Mouse (Mus musculus) forebrain, embryonic 10.5 days (tissue): ENCODE measurements at regions not wholly inside any gene's neighbourhood (a gene's known extent, or its start where the extent isn't known, plus 50 kb on each side); places are given as distances from the start of the nearest gene placed in this dataset.

Experiments used
- DNase-seq: peaks from one replicate; pipeline ENCODE4 v3.0.0-alpha.2; 2017; ENCODE audit warnings: low spot score; ENCODE audit errors: extremely low spot score
- H3K27ac ChIP-seq: fragments of 300-500 bp; sonication (generic); 2 replicates; pipeline ENCODE4 v1.5.1; 2016; ENCODE audit warnings: mild to moderate bottlenecking
- H3K27me3 ChIP-seq: fragments of 300-500 bp; sonication (generic); 2 replicates; pipeline ENCODE4 v1.6.1; 2016; ENCODE audit warnings: mild to moderate bottlenecking; ENCODE audit not compliant: poor library complexity, severe bottlenecking
- H3K36me3 ChIP-seq: fragments of 300-500 bp; sonication (generic); replicated peaks from 2 replicates; pipeline ENCODE4 v1.6.1; 2016; ENCODE audit warnings: mild to moderate bottlenecking, moderate library complexity
- H3K4me1 ChIP-seq: fragments of 300-500 bp; sonication (generic); 2 replicates; pipeline ENCODE4 v1.6.1; 2016
- H3K4me3 ChIP-seq: fragments of 300-500 bp; sonication (generic); 2 replicates; pipeline ENCODE4 v1.5.1; 2016; ENCODE audit warnings: mild to moderate bottlenecking, moderate library complexity
- H3K9me3 ChIP-seq: fragments of 300-500 bp; sonication (generic); 2 replicates; pipeline ENCODE4 v1.6.1; 2016; ENCODE audit warnings: mild to moderate bottlenecking, moderate library complexity
- WGBS: fragments of 180-500 bp; shearing (Covaris S2); methylation state at CpG from one replicate; pipeline ENCODE4 v1.1.7; 2016; 5-methylcytosine and 5-hydroxymethylcytosine counted together

DNA sequence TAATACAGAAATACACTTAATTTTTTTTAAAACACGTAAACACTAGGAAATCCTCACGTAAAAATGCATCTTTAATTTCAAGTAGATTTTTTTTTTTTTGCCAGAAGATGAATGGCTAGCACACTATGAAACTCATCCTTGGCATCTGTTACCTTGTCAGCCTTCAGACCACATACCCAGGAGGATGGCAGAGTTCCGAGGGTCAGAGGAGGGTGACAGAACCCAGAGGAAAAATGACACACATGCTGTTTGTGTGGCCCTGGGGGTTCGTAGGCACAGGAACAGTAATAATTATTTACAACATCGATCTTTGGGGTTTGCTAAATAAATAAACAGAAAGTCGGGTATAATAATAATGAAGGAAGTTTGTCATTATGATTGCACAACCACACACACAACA, 945.3 kb downstream of the Robo2 start:
- WGBS, result 92% methylated on average over 6 of the region's 6 CpGs
- H3K9me3 ChIP-seq, result no peaks in the 10 kb centered on the region
- H3K27me3 ChIP-seq, result no peaks in the 10 kb centered on the region
- no peak overlapping the region for H3K27ac ChIP-seq
- H3K4me1 ChIP-seq, result no peaks in the 10 kb centered on the region
- no peak overlapping the region for H3K4me3 ChIP-seq
- no peak for DNase-seq
- no peaks in the 10 kb centered on the region for H3K36me3 ChIP-seq

DNA sequence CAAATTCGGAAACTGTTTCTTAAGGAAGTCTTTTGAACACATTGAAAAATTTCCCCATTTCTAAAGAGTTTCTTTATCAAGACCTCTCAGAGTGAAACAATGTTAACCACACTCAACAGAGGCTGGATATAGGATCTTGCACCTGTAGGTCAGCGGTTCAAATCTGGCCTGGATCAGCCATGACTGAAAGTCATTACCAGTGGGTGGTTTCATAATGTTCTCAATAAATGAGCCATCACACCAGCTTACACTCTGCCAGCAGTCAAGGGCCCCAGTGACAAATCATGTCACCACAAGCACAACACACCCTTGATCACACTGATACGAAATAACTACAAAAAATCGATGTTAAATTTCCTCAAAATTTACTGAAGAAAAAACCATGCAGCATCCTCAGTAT, 949.1 kb downstream of the Robo2 start:
- DNase-seq, result no peak
- 94% methylated on average over 4 of the region's 4 CpGs for WGBS

DNA sequence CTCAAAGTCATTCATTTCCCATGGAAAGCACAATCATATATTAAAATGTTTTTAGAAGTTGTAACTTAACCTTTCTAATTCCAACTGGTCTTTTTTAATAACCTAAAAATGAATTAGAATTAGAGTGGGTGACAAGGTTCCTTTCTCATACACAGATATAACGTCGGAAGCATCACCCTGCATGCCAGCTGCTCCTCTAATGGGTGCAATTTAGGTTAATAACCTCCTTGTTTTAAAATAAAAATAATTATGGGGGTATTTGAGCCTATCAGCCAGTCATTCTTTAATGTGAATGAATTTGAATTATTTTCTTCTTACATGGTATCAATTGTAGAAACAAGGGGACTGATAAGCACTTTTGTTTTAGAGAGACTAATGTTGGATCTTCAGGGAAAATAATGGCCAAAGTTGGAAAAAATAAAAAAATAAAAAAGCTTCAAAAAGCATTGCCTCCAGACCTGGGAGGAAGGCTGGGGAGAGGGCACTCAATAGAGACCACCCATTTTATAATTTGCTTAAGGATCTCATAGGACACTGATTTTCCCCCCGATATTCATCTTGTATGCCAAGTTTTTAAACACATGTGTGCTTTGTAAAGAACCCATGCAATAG, 960.9 kb downstream of the Robo2 start:
- Histone ChIP-seq H3K27me3 (no peaks in the 10 kb centered on the region), H3K9me3 (no peaks in the 10 kb centered on the region), H3K36me3 (no peaks in the 10 kb centered on the region), H3K27ac (no peak overlapping the region), H3K4me1 (no peaks in the 10 kb centered on the region), H3K4me3 (no peak overlapping the region)
- 95% methylated on average over 3 of the region's 3 CpGs for WGBS
- no peak for DNase-seq

More for the DNA sequence above, 949.1 kb downstream of the Robo2 start:
- H3K4me1 ChIP-seq, result no peaks in the 10 kb centered on the region
- no peaks in the 10 kb centered on the region for H3K27me3 ChIP-seq
- no peak overlapping the region for H3K27ac ChIP-seq
- H3K4me3 ChIP-seq, result no peak overlapping the region
- H3K9me3 ChIP-seq, result no peaks in the 10 kb centered on the region
- no peaks in the 10 kb centered on the region for H3K36me3 ChIP-seq

DNA sequence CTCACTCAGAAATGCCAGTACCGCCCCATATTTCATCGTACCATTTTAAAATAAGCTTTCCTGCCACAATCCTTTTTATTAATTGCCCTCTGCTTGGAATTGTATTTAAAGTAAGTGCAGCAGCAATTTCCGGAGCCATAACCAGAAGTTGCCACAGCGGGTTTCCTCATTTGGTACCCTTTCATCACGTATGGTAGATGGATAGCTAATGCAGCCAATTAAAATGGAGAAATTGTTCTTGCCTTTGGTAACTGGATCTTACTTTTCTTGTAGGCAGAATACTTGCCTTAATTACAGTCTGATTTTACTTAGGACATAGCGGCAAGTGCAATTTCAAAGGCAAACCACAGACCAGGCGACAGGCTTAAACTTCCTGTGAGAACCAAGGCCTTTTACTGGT, 961.8 kb downstream of the Robo2 start:
- no peaks in the 10 kb centered on the region for H3K27me3 ChIP-seq
- H3K36me3 ChIP-seq, result no peaks in the 10 kb centered on the region
- DNase-seq, result no peak
- H3K9me3 ChIP-seq, result no peaks in the 10 kb centered on the region
- no peak overlapping the region for H3K27ac ChIP-seq
- 91% methylated on average over 7 of the region's 7 CpGs for WGBS
- H3K4me1 ChIP-seq, result no peaks in the 10 kb centered on the region
- no peak overlapping the region for H3K4me3 ChIP-seq

DNA sequence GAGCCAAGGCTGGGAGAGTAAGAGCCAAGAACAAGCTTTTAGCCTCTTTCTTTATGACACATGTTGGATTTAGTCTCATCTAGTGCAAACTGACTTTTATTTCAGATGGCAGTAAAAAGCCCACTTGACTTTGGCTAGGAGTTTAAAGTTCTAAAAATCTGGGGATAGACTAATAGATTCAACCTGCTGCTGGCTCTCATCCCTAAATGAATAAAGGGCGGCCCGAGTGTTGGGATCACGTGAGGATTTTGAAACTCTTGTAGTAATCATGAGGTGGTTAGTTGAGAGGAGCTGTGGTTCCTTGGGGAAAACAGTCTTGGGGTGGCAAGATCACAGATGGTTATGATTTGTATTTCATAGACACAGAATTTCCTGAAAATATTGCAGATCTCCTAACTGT, 975.9 kb downstream of the Robo2 start:
- no peaks in the 10 kb centered on the region for H3K4me1 ChIP-seq
- no peaks in the 10 kb centered on the region for H3K27me3 ChIP-seq
- WGBS, result 90% methylated on average over 3 of the region's 3 CpGs

DNA sequence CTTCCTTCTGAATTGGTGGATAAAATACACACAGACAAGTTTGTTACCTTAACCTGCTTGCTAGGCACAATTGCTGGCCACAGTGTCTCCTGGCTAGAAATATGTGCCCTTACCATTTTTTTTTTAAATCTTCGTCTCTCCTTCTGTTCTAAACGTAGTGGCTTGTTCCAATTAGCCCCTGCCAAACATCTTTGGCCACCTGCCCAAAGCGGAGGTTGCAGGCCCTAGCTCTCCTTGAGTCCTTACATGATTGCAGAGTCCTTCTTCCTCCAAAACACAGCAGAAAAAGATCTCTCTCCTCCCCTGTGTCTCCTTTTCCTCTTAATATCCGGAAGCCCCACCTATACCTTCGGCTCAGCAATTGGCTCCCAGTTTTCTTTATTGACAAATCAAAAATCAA, 986.8 kb downstream of the Robo2 start:
- Histone ChIP-seq H3K4me1 (no peaks in the 10 kb centered on the region), H3K4me3 (no peak overlapping the region), H3K36me3 (no peaks in the 10 kb centered on the region), H3K27me3 (no peaks in the 10 kb centered on the region), H3K27ac (no peak overlapping the region), H3K9me3 (no peaks in the 10 kb centered on the region)
- no peak for DNase-seq
- WGBS, result 88% methylated on average over 5 of the region's 5 CpGs

More for the DNA sequence above, 975.9 kb downstream of the Robo2 start:
- no peak overlapping the region for H3K4me3 ChIP-seq
- H3K36me3 ChIP-seq, result no peaks in the 10 kb centered on the region
- H3K27ac ChIP-seq, result no peak overlapping the region
- DNase-seq, result no peak
- no peaks in the 10 kb centered on the region for H3K9me3 ChIP-seq

DNA sequence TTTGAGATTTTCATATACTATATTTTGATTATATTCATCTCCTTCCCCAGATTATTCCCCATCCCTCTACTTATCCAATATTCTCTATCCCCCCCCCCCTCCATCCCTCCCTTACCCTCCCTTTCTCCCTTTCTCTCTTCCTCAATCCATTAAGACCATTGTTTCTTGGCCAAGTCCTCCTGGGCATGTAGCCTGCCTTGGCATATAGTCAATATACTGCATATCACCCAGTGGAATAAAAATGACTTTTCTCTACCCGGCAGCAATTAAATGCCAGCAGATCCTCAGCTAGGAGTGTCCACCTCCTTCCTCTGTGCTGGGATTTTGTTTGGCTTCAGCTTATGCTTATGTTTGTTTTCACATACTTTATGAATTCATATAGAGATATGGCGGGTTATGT, 987.3 kb downstream of the Robo2 start:
- Histone ChIP-seq H3K36me3 (no peaks in the 10 kb centered on the region), H3K4me3 (no peak overlapping the region), H3K27me3 (no peaks in the 10 kb centered on the region), H3K9me3 (no peaks in the 10 kb centered on the region), H3K4me1 (no peaks in the 10 kb centered on the region), H3K27ac (no peak overlapping the region)
- 91% methylated on average over 2 of the region's 2 CpGs for WGBS
- no peak for DNase-seq

DNA sequence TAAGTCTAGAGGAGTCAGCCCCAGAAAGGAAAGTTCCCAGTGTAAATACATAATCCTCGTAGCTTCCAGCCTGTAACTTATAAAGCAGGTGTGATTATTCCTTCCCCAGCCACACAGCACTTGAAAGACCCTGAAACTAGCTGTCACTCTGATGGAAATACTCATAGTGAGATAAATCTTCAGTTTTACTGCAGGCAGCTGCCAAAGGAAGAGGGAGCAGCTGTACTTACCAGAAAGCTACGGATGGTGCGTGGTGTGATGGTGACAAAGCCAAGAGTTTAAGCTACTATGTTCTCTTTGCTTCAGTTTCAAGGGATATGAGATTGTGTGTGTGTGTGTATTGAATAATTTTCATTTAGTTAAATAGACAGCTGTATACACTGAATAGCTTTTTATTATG, 1007.1 kb downstream of the Robo2 start:
- 70% methylated on average over 3 of the region's 3 CpGs for WGBS
- no peak for DNase-seq

DNA sequence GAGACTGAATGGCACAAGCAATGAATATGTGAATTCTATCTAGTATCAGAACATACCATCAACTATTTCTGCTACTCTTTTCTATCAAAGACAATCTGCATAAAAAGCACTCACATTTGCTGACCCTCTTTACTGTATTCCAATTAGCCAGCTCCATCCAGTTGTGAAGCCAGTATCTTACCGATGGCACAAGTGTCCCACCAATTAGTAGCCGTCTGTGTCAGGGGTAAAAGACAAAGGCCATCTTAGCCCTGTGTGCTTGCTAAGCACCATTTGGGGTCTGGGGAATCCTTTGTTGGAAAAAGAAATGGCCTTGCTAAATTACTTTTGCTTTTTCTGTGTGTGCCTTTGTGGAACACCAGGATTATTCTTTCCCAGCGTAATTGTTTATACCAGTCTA, 1007.5 kb downstream of the Robo2 start:
- DNase-seq, result no peak
- no peak overlapping the region for H3K27ac ChIP-seq
- H3K27me3 ChIP-seq, result no peaks in the 10 kb centered on the region
- no peaks in the 10 kb centered on the region for H3K36me3 ChIP-seq
- no peaks in the 10 kb centered on the region for H3K9me3 ChIP-seq
- H3K4me3 ChIP-seq, result no peak overlapping the region
- H3K4me1 ChIP-seq, result peaks cover 7% of the 10 kb centered on the region
- WGBS, result 45% methylated on average over 3 of the region's 3 CpGs

More for the DNA sequence above, 1007.1 kb downstream of the Robo2 start:
- no peak overlapping the region for H3K4me3 ChIP-seq
- peaks cover 7% of the 10 kb centered on the region for H3K4me1 ChIP-seq
- no peak overlapping the region for H3K27ac ChIP-seq
- no peaks in the 10 kb centered on the region for H3K9me3 ChIP-seq
- no peaks in the 10 kb centered on the region for H3K36me3 ChIP-seq
- no peaks in the 10 kb centered on the region for H3K27me3 ChIP-seq

DNA sequence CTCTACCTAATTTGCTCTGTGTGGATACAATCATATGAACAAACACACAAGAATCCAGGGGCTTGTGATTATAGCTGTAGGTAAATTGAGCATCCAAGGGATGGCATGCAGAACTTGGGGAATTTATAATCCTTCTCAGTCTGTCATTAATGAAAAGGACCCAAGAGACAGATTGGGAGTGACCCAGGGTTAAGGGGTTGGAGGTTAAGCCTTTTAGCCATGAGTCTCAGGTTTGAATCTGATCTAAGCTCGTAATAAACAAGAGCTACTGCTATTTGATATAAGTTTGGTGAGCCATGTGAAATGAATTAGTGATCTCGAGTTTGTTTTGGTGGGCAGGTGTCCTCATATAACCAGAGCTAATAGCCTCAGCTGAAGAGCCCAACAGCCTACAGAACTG, 1032.6 kb downstream of the Robo2 start:
- no peaks in the 10 kb centered on the region for H3K4me1 ChIP-seq
- H3K27me3 ChIP-seq, result no peaks in the 10 kb centered on the region
- H3K9me3 ChIP-seq, result no peaks in the 10 kb centered on the region
- H3K4me3 ChIP-seq, result no peak overlapping the region
- 54% methylated on average over 2 of the region's 2 CpGs for WGBS
- no peak for DNase-seq
- H3K36me3 ChIP-seq, result no peaks in the 10 kb centered on the region
- no peak overlapping the region for H3K27ac ChIP-seq

DNA sequence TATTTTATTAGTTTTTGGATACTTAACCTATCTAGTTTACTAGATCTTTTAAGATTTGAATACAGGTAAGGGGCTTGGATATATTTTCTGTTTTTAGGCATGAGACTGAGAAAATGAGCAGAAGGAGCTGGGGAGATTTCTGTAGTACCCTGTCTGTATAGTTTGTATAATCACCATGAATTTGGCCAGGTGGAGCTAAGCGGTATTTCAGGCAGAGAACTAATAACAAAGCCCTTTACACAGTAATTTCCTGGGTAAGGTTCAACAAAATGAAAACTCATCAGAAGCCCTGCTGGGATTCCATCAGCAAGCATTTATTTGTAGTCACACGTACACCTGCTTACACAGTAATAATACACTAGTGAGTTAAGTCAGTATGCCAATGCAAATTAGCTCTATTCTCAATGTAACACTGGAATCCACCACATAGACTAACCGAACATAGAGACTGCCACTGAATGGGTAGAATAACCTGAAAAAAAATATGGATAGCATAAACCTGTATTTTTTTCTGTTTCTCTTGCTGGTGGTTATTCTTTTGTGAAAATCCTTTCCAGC, 1036.9 kb downstream of the Robo2 start:
- Histone ChIP-seq H3K27ac (no peak overlapping the region), H3K36me3 (no peaks in the 10 kb centered on the region), H3K27me3 (no peaks in the 10 kb centered on the region), H3K4me1 (no peaks in the 10 kb centered on the region), H3K4me3 (no peak overlapping the region), H3K9me3 (no peaks in the 10 kb centered on the region)
- no peak for DNase-seq
- WGBS, result 80% methylated on average over 3 of the region's 3 CpGs

DNA sequence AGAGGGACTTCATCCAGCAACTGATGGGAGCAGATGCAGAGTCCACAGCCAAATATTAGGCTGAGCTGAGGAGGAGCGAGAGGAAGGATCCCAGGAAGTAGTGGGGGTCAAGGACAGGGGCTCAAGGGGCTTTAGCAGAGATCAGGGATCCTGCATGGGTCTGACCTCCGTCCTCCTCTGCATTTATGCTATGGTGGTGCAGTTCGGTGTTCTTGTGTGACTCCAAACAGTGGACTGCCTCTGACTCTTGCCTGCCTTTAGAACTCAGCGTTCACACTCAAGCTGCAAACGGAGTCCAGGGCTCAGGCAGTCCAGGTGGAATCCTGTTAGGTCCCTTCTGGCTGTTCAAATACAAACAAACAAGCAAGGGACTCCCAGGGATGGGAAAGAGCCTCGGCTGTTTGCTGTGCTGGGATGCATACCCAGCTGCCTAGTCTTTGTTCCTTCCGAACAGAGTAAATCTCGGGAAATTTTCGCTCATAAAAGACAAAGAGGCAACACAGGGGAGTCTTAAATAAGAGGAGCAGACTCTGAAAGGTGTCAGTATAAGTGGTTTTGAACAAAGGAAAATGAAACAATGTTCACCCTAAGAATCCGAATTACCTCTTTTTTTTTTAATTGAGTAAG, 1042.9 kb downstream of the Robo2 start:
- Histone ChIP-seq H3K36me3 (no peaks in the 10 kb centered on the region), H3K27ac (peak overlapping the region; percentile 76), H3K4me1 (peaks cover 24% of the 10 kb centered on the region), H3K27me3 (peaks cover 3% of the 10 kb centered on the region; the same call in 1 of the 2 replicates), H3K4me3 (no peak overlapping the region), H3K9me3 (no peaks in the 10 kb centered on the region)
- DNase-seq, result no peak
- 38% methylated on average over 10 of the region's 10 CpGs for WGBS

DNA sequence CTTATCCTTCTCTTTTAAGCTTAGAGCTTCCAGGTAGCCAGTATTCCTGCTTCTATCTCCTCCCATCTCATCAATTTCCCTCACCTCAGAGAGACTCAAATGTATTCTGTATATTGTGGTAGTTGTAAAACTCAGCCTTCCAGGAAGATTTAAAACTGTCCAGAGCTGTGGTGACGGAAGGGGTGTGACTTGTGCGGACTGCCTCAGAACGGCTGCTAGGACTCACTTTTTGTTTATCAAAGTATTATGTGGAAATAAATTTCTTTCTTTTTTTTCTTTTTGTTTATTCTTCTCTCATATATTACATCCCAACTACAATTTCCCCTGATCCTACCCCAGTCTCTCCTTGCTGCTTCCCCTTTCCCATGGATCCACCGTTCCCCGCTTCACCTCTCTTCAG, 1043.7 kb downstream of the Robo2 start:
- Histone ChIP-seq H3K27ac (no peak overlapping the region; the same call in 1 of the 2 replicates), H3K27me3 (peaks cover 3% of the 10 kb centered on the region; the same call in 1 of the 2 replicates), H3K36me3 (no peaks in the 10 kb centered on the region), H3K4me1 (peaks cover 24% of the 10 kb centered on the region), H3K9me3 (no peaks in the 10 kb centered on the region), H3K4me3 (no peak overlapping the region)
- WGBS, result 91% methylated on average over 5 of the region's 5 CpGs
- no peak for DNase-seq
